Mouse (Mus musculus) urinary bladder, postnatal 10 days (tissue): Measurements from ENCODE around the gene AC129217.1.
A peak's percentile ranks its signal among the peaks of the same experiment; 100 is the strongest.
"Not testable (repeated sequence)": the region's sequence is repeated elsewhere in the genome, so short reads cannot be mapped to it uniquely, and the experiment has no call there.

Source experiments
- DNase-seq: peaks from one replicate; pipeline ENCODE4 v3.0.0; 2022; ENCODE audit warnings: low spot score

Gene AC129217.1

DNA sequence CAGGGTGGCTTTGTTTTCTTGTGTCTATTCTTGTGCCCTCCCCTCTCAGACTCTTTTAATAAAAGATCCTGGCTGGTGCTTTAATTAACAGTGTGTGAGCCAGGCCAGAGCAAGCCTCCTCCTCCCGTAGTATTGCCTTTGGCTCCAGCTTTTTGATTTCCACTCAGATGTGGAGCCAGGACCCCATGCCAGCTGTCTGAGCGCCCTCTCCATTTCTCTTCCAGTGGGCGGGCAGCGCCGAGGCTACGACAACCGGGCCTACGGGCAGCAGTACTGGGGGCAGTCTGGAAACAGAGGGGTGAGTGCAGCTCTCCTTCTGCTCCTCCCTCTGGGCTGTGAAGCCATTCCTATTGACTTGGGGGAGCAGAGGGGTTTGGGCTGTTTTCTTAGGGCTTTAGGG, 1.1 kb downstream of the AC129217.1 start:
- DNase-seq, result no peak

- DNase-seq, result no peak
Measured at GRCm38 (mm10) chr19:8831262-8831661, 1.7 kb downstream of the AC129217.1 start.

DNA sequence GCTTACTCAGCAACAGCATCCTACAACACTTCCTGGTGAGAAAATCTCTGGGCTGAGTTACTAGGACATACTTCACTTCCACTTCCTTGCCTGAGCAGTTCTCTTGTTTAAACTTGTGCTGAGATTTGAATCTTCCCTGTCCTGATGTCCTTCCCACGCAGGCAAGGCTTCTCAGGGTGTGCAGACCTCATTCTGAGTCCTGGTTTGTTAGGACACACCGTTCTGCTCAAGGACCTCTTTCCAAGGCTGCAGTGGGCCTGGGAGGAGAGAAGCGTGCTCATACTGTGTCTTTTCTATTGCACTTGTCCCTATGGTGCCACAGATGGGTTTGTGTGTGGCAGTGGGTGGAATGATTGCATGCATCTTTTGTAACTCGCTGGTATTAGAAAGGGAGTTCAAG, 3.4 kb downstream of the AC129217.1 start:
- DNase-seq, result no peak

GRCm38 (mm10) chr19:8836327-8836726, 6.8 kb downstream of the AC129217.1 start:
- DNase-seq, result not testable (repeated sequence)

- no peak for DNase-seq
Measured at GRCm38 (mm10) chr19:8837251-8837791, 7.7 kb downstream of the AC129217.1 start, which contains the start of gene Bscl2. Bscl2 (plus strand) TSS chr19:8837467.

DNA sequence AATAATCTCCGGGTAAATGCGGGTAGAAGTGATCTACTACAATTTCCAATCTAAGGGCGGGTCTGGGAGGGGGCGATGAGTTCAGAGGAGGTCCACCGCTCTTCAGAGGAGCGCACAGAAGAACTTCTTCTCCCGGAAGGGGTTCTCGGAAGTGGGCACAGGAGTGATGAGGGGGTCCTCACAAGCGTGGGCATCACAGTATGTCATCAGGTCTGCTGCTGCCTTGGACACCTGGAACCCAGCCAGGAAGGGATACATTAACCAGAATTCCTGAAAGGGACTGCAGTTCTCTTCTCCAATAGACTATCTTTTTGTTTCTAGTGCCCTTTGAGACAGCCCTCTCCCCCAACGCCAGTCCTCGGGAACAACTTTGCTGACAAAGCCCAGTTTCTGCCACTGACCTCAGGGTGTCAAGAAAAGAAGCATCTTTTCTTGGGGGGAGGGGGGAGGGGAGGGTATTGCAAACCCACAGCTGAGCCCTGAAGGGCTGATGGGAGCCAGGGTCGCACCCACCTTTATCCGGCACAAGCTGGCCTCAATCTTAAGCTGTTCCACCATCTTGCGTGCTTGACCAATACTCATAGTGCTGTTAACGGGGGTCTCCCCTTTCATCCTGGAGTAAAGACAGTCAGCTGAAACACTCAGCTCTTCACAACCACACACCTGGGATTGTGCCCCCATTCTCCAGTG, 8.6 kb downstream of the AC129217.1 start:
- no peak for DNase-seq

- no peak for DNase-seq
Measured at GRCm38 (mm10) chr19:8839103-8839907, 9.7 kb downstream of the AC129217.1 start, which contains the start of gene Gng3. Gng3 (minus strand) TSS chr19:8839194.

GRCm38 (mm10) chr19:8839908-8840791, 10.6 kb downstream of the AC129217.1 start:
- DNase-seq, result no peak

DNA sequence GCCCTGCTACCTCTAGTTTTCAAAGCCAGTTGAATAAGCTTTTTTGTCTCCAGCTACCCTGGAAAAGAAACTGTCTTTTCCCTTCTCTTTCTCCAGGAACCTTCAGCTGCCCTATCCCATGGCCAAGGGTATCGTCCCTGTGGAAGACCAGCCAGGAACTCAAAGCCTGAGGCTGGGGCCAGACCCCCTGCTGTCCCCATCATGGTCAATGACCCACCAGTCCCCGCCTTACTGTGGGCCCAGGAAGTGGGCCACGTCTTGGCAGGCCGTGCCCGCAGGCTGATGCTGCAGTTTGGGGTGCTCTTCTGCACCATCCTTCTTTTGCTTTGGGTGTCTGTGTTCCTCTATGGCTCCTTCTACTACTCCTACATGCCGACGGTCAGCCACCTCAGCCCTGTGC, 11.4 kb downstream of the AC129217.1 start:
- no peak for DNase-seq

DNA sequence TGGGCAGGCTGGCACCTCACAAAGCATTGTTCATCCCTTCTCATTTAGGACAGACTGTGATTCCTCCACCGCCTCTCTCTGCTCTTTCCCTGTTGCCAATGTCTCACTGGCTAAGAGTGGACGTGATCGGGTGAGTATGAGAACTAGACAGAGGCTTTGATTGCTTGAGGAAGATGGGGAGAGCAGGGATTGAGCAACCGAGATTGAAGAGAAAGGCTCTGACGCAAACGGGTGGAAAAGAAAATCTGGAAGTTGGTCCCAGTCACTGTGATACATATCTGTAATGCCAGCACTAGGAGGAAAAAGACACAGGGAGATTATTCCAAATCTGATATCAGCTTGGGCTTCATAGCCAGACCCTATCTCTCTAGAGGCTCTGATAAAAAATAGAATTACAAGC, 13.4 kb downstream of the AC129217.1 start:
- DNase-seq, result no peak

DNA sequence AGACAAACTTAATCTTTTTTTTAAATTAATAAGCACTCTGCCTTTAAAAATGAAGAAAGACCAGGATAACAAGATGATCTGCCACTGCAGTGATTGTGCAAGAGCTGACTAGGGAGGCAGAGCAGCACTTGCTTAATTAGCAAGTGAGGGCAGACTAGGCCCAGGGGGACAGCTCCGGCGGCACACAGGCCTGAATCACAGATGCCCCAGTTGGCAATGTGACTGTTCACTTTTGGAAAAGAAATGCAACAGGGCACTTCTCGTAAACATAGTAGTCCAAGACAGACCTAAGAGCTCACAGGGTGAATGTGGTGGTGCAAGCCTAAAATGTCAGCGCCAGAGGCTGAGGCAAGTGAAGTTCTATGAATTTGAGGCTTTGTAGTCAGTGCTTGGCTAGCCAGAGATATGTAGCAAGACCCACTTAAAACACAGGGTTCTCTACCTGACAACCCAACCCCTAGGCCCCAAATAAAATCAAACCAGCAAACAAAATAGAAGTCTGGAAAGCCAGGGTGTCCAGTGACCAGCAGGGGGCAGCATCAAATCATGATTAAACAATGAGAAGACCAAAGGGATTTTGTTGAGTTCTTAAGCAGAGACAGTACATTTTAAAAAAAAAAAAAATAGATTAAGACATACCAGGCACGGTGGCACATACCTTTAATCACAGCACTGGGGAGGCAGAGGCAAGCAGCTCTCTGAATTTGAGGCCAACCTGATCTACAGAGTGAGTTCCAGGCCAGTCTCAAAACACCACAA, 15.0 kb downstream of the AC129217.1 start:
- peak; percentile 53 for DNase-seq

- no peak for DNase-seq
Measured at GRCm38 (mm10) chr19:8848356-8848755, 18.8 kb downstream of the AC129217.1 start.

DNA sequence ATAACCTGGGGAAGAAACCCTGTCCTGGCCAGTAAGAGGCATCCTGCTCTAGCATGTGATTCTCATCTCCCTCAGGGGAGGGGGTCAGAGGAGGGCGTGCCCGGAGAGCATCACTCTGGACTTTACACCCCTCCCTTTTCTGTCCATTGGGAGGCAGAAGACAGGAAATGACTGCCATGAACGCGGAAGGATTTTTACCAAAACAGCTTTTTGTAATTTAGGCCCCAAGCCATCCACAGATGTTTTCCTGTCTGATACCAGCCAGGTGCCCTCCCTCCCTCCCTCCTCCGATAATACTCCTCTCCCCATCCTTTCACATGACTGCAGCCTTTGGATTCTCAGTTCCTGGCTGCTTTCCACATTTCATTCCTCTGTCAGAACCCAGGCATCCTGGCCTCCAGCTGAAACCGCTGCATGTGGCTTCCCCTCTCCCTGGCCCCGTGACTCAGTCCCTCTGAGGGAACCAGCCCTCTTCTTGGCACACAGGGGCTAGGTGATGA, 20.9 kb downstream of the AC129217.1 start, which contains the start of gene Lrrn4cl:
Lrrn4cl (plus strand) TSS at position 367 of the 500 bp plus-strand sequence.
- DNase-seq, result no peak

- DNase-seq, result no peak
Measured at GRCm38 (mm10) chr19:8851639-8852038, 22.1 kb downstream of the AC129217.1 start.

DNA sequence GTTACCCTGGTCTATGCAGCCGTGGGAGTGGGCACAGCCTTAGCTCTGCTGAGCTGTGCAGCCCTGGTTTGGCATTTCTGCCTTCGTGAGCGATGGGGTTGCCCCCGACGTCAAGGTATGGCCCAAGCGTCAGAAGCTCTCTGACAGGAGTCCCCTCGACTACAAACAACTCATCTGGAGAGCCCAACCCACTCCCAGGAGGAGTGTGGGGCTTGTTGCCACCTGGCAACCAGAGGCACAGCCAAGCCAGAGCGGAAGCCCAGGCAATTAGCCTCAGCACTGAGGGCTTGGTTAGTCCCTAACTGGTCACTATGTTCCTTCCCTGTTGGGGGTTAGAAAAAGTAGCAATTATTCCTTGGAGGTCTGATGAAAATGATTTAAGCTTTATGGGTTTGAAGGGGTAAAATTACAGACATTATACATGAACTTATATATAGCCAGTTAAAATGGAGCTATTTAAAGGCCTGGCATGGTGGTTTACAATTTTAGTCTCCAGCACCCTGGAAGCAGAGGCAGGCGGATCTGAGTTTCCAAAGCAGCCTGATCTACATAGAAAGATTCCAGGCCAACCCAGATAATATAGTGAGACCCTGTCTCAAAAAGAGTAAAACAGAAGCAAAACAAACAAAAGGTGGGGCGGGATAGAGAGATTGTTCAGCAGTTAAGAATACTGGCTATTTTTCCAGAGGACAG, 22.8 kb downstream of the AC129217.1 start:
- no peak for DNase-seq

DNA sequence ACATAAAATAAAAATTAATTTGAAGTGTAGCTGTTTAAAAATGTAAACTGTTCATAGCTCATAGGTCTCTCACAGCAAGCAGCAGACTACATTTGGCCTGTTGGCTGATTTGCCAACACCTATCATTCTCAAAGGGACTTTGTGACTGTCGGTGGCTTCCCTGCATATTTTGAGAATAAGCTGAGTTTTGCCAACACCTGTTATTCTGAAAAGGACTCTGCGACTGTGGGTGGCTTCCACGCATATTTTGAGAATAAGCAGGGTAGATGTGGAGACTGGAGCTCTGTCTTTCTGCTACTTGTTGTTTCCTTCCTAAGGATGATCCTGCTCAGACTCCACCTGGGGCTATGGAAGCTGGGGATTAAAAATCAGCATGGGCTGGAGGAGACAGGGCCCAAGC, 23.5 kb downstream of the AC129217.1 start:
- no peak for DNase-seq

- DNase-seq, result no peak
Measured at GRCm38 (mm10) chr19:8857689-8858088, 28.1 kb downstream of the AC129217.1 start.

GRCm38 (mm10) chr19:8859018-8859417, 29.4 kb downstream of the AC129217.1 start:
- DNase-seq, result no peak

- DNase-seq, result no peak
Measured at GRCm38 (mm10) chr19:8864265-8864664, 34.7 kb downstream of the AC129217.1 start.

GRCm38 (mm10) chr19:8870381-8870780, 40.8 kb downstream of the AC129217.1 start:
- DNase-seq, result not testable (repeated sequence)
